Mouse (Mus musculus) liver, embryonic 14.5 days (tissue): ENCODE results near the gene Tert. TPM values are rescaled to one million over a fixed set of nuclear protein-coding genes. Genes with fewer than 3 reads are reported as not detected.
A peak's percentile ranks its signal among the peaks of the same experiment; 100 is the strongest.

Experiments
- ATAC-seq: fragments of 200-750 bp; cut with Nextera tagmentation; 2 replicates; pipeline ENCODE4 v1.8.0; 2017; ENCODE audit warnings: moderate number of reproducible peaks, mild to moderate bottlenecking, moderate library complexity; ENCODE audit not compliant: insufficient read depth
- DNase-seq, 3 experiments: peaks; one replicate each; pipeline ENCODE4 v3.0.0-alpha.2; 2012 to 2013; ENCODE audit warnings: low read depth in 3 of 3, low spot score in 3 of 3
- H3K27ac ChIP-seq: fragments of 300-500 bp; sonication (generic); 2 replicates; pipeline ENCODE4 v1.5.1; 2014; ENCODE audit warnings: moderate library complexity, mild to moderate bottlenecking, control low read depth, inconsistent platforms
- H3K27me3 ChIP-seq: fragments of 300-500 bp; sonication (generic); 2 replicates; pipeline ENCODE4 v1.6.1; 2014; ENCODE audit warnings: mild to moderate bottlenecking, low read length, moderate library complexity; ENCODE audit not compliant: control insufficient read depth, insufficient read depth
- H3K36me3 ChIP-seq: fragments of 300-500 bp; sonication (generic); replicated peaks from 2 replicates; pipeline ENCODE4 v1.6.1; 2014; ENCODE audit warnings: low read depth; ENCODE audit not compliant: control insufficient read depth, insufficient read depth
- H3K4me1 ChIP-seq, 2 experiments: fragments of 200-500 bp in 1 of 2; fragments of 300-500 bp in 1 of 2; sonication (generic) in 1 of 2; replicated peaks; 2 replicates each; pipeline ENCODE4 v1.6.1; 2012 to 2014; ENCODE audit warnings: antibody characterized with exemption in 1 of 2, inconsistent platforms in 1 of 2, low read length in 1 of 2; ENCODE audit not compliant: control insufficient read depth in 2 of 2, insufficient read depth in 2 of 2
- H3K4me2 ChIP-seq: fragments of 300-500 bp; sonication (generic); 2 replicates; pipeline ENCODE4 v1.6.1; 2014; ENCODE audit warnings: low read depth, mild to moderate bottlenecking, control low read depth, moderate library complexity
- H3K4me3 ChIP-seq, 2 experiments: fragments of 200-500 bp in 1 of 2; fragments of 300-500 bp in 1 of 2; sonication (generic) in 1 of 2; 2 replicates each; pipeline ENCODE4 v1.5.1; 2012 to 2014; ENCODE audit warnings: low read depth in 2 of 2, low read length in 2 of 2, mild to moderate bottlenecking in 2 of 2, control low read depth in 1 of 2, inconsistent platforms in 1 of 2, moderate library complexity in 1 of 2; ENCODE audit not compliant: insufficient read depth in 1 of 2
- H3K9ac ChIP-seq: fragments of 300-500 bp; sonication (generic); replicated peaks from 2 replicates; pipeline ENCODE4 v1.6.1; 2014; ENCODE audit warnings: mild to moderate bottlenecking, control low read depth, moderate library complexity
- H3K9me3 ChIP-seq: fragments of 300-500 bp; sonication (generic); 2 replicates; pipeline ENCODE4 v1.6.1; 2016; ENCODE audit warnings: low read length, mixed read lengths; ENCODE audit not compliant: control insufficient read depth
- CTCF ChIP-seq: IDR thresholded peaks from 2 replicates; pipeline ENCODE4 v1.5.1; 2016; ENCODE audit warnings: antibody characterized with exemption, low read depth, control low read depth
- EP300 ChIP-seq: IDR thresholded peaks from 2 replicates; pipeline ENCODE4 v1.6.1; 2016; ENCODE audit warnings: antibody characterized with exemption, low read depth
- WGBS: fragments of 180-500 bp; shearing (Covaris S2); extraction: QIAGEN DNeasy Blood & Tissue Kit; methylation state at CpG from one replicate; pipeline ENCODE4 v1.1.7; 2014; ENCODE audit not compliant: insufficient replicate concordance; 5-methylcytosine and 5-hydroxymethylcytosine counted together
- polyA plus RNA-seq, 2 experiments: library from polyadenylated mRNA; depleted of rRNA in 1 of 2; stranded (reverse) in 1 of 2; unstranded in 1 of 2; fragments of >200 nt; fragmentation: Nextera tagmentation in 1 of 2; extraction: Ambion mirVana in 1 of 2; gene quantifications; 2 replicates each; pipeline versions ENCODE4 v1.2.1 to v1.2.3; 2012 to 2014

The Tert gene
- polyA plus RNA-seq, 2 experiments, result 0.62 to 2.2 TPM

DNA sequence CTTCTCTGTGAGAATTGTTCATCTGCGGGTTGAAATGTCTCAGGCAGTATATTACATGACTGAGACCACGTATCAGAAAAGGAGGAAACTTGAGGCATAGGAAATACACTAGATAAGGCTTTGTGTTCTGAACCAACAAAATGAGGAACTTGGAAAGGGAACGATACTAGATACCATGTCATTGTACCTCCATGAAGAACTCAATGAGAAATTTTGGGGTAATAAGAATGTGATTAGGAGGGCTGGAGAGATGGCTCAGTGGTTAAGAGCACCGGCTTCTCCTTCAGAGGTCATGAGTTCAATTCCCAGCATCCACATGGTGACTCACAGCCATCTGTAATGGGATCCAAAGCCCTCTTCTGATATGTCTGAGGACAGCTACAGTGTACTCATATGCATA, 26.5 kb upstream of the Tert start:
- DNase-seq (no peak), ATAC-seq (no peak)
- TF ChIP-seq CTCF (no peak), EP300 (no peak)
- no peak overlapping the region for H3K27ac ChIP-seq
- H3K9me3 ChIP-seq, result no peaks in the 10 kb centered on the region
- H3K4me2 ChIP-seq, result no peak overlapping the region
- H3K4me1 ChIP-seq, result peaks cover 10% of the 10 kb centered on the region in 2 experiments
- 8% methylated on average over 4 of the region's 4 CpGs for WGBS
- no peaks in the 10 kb centered on the region for H3K27me3 ChIP-seq
- H3K36me3 ChIP-seq, result no peaks in the 10 kb centered on the region
- H3K4me3 ChIP-seq, result no peak overlapping the region
- H3K9ac ChIP-seq, result no peak overlapping the region

- no peak for DNase-seq
- WGBS, result 45% methylated on average over 4 of the region's 4 CpGs
Measured at GRCm38 (mm10) chr13:73603046-73603445, 23.7 kb upstream of the Tert start.

DNA sequence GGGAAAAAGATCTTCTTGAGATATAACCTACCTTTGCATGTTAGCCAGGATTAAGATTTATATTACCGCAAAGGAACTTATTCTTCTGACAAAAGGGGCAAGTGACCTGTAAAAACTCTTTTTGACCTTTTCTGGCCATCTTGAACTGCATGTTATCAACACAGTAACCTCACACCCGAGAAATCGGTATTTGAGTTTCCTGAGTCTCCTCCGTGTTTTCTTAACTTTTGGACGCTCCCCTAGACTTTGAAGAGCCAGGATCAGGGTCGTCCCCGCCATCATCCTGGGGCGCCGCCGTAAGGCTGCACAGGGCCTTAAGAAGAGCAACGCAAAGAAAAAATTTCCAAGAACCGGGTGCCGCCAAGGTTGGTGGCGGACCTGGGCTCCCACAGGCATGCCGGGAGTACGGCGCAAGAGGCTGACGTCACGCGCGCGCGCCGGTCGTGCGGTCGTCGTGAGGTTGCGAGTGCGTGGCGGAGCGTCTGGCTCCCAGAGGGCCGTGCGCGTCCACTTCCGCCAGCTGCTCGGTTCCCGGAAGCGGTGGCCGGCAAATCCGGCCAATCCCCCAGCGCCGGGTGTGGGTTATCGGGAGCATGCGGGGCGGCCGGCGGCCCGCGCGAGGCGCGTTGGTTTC, 23.1 kb upstream of the Tert start, which contains the start of gene Clptm1l:
Gene Clptm1l (plus strand): TSS at position 485 of the 634 bp plus-strand sequence.
- ATAC-seq, result peak; percentile 97

More at GRCm38 (mm10) chr13:73603046-73603445, 23.7 kb upstream of the Tert start:
- ATAC-seq, result no peak
- peaks cover 10% of the 10 kb centered on the region in 2 experiments for H3K4me1 ChIP-seq
- no peak overlapping the region for H3K27ac ChIP-seq
- peak overlapping the region; percentile 82 to 93 for H3K4me3 ChIP-seq
- H3K4me2 ChIP-seq, result peak overlapping the region; percentile 96
- peaks cover 14% of the 10 kb centered on the region for H3K36me3 ChIP-seq
- peak overlapping the region; percentile 76 for H3K9ac ChIP-seq
- TF ChIP-seq CTCF, result no peak
- H3K9me3 ChIP-seq, result no peaks in the 10 kb centered on the region
- H3K27me3 ChIP-seq, result no peaks in the 10 kb centered on the region

GRCm38 (mm10) chr13:73604156-73604957, 22.4 kb upstream of the Tert start:
- DNase-seq (peak in 1 of 3 experiments; percentile 17), ATAC-seq (peak; percentile 70)
- Histone ChIP-seq H3K27me3 (no peaks in the 10 kb centered on the region), H3K27ac (peak overlapping the region; percentile 52), H3K4me3 (peak overlapping the region; percentile 82 to 93), H3K4me2 (peak overlapping the region; percentile 96), H3K9ac (peak overlapping the region; percentile 76), H3K4me1 (peaks cover 10% of the 10 kb centered on the region in 2 experiments), H3K36me3 (peaks cover 22% of the 10 kb centered on the region), H3K9me3 (no peaks in the 10 kb centered on the region)
- 3% methylated on average over 39 of the region's 39 CpGs for WGBS
- TF ChIP-seq CTCF, result peak; percentile 7; the same call in 1 of the 2 replicates
- no peak for TF ChIP-seq EP300

More for the DNA sequence above, 23.1 kb upstream of the Tert start, which contains the start of gene Clptm1l:
- DNase-seq, result peak; percentile 85 to 88 (median 87)
- H3K4me2 ChIP-seq, result peak within 1 kb of the TSS; percentile 96
- TF ChIP-seq EP300 (no peak; the same call in 1 of the 2 replicates), CTCF (no peak)
- H3K27ac ChIP-seq, result peak within 1 kb of the TSS; percentile 58
- H3K27me3 ChIP-seq, result no peaks in the 10 kb centered on the region
- peak within 1 kb of the TSS; percentile 76 for H3K9ac ChIP-seq
- peaks cover 10% of the 10 kb centered on the region in 2 experiments for H3K4me1 ChIP-seq
- under 1% methylated on average over 53 of the region's 53 CpGs for WGBS
- peak within 1 kb of the TSS; percentile 82 to 93 for H3K4me3 ChIP-seq
- peaks cover 15% of the 10 kb centered on the region for H3K36me3 ChIP-seq
- H3K9me3 ChIP-seq, result no peaks in the 10 kb centered on the region

GRCm38 (mm10) chr13:73618406-73618805, 8.3 kb upstream of the Tert start:
- no peak for ATAC-seq

More at GRCm38 (mm10) chr13:73618406-73618805, 8.3 kb upstream of the Tert start:
- Histone ChIP-seq H3K9ac (no peak overlapping the region), H3K4me3 (no peak overlapping the region), H3K27ac (no peak overlapping the region), H3K36me3 (peaks cover 36% of the 10 kb centered on the region), H3K27me3 (no peaks in the 10 kb centered on the region), H3K4me2 (no peak overlapping the region), H3K9me3 (no peaks in the 10 kb centered on the region), H3K4me1 (no peaks in the 10 kb centered on the region)
- TF ChIP-seq EP300 (no peak), CTCF (no peak)
- DNase-seq, result no peak
- WGBS, result 70% methylated on average over 5 of the region's 5 CpGs
